Mouse (Mus musculus) embryonic fibroblast, embryonic 13.5 days (primary cell): Measurements from ENCODE around the gene Tle6. TPM values are rescaled to one million over a fixed set of nuclear protein-coding genes. Genes with fewer than 3 reads are reported as not detected.

ENCODE experiments used
- H3K27ac ChIP-seq: 2 replicates; pipeline ENCODE4 v1.5.1; 2012; ENCODE audit warnings: low read length, control low read depth, inconsistent platforms; ENCODE audit not compliant: insufficient read depth
- H3K4me1 ChIP-seq: 2 replicates; pipeline ENCODE4 v1.6.1; 2011; ENCODE audit warnings: low read length; ENCODE audit not compliant: control insufficient read depth, insufficient read depth
- H3K4me3 ChIP-seq: 2 replicates; pipeline ENCODE4 v1.5.1; 2011; ENCODE audit warnings: mild to moderate bottlenecking, control low read depth, low read length; ENCODE audit not compliant: insufficient read depth
- CTCF ChIP-seq: IDR thresholded peaks from 2 replicates; pipeline ENCODE4 v1.5.1; 2011; ENCODE audit warnings: mild to moderate bottlenecking, control low read depth, low read length, moderate library complexity, borderline replicate concordance; ENCODE audit not compliant: insufficient read depth
- POLR2A ChIP-seq: IDR thresholded peaks from 2 replicates; pipeline ENCODE4 v1.6.1; 2011; ENCODE audit warnings: low read depth, mild to moderate bottlenecking, control low read depth, low read length, moderate library complexity
- polyA plus RNA-seq: library from polyadenylated mRNA; stranded (reverse); fragments of >200 nt; gene quantifications from 2 replicates; pipeline ENCODE4 v1.2.4, GENCODE M21; 2011; ENCODE audit warnings: low read depth; ENCODE audit not compliant: missing spikeins, insufficient read length

Tle6 gene
- polyA plus RNA-seq, 1 experiment, result 26.4 TPM

DNA sequence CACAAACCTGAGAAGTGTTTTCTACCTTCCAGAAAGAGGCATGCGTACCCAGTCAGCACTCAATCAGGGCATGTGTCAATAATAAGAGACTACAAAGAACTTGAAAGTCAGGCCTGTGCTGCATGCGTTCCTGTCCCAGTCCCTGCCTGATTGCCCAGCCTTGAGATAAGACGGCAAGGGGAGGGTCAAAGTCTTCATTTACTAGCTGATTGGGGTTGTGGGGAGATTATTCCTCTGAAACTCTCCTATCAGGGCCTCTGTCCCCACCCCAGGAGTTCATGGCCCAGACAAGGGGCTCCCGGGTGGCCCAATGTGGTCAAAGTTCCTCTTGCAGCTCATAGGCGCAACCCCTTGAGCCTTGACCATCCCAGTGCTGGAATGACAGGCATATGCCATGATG is 54.5 kb downstream of the Tle6 start:
- Histone ChIP-seq H3K4me3 (no peak overlapping the region), H3K4me1 (peaks cover 3% of the 10 kb centered on the region; the same call in 1 of the 2 replicates), H3K27ac (no peak overlapping the region)
- no peak for TF ChIP-seq POLR2A
- no peak for TF ChIP-seq CTCF

DNA sequence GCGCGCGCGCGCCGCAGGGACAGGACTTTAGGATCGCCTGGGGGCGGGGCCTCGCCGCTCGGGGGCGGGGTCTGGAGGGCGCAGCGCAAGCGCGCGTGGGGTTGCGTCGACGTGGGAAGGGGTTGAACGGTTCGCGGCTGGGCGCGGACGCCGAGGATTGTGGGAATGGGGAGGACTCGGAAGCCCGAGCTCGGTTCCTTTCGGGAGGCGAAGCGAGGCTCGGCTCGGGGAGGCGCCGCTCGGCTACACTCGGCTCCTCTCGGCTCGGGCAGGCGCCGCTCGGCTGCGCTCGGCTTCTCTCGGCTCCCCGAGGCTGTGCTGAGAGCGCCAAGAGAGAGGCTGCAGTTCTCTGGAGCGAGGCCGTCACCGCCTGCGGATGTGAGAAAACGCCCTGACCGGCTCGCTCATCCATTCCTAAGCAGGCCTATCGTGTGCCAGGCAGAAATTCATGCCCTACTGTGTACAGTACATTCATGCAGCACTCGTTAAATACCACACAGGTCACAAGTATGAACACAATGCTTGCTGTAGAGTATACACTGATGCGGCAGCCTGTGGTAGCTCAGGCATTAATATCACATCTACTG is 55.6 kb downstream of the Tle6 start, which contains the start of gene Gna11:
Gene Gna11, minus strand, starts transcription at position 30 of the 587 bp plus-strand sequence.
- Histone ChIP-seq H3K4me1 (peaks cover 3% of the 10 kb centered on the region; the same call in 1 of the 2 replicates), H3K4me3 (peak within 1 kb of the TSS; percentile 90), H3K27ac (peak within 1 kb of the TSS; percentile 96)
- TF ChIP-seq POLR2A, result peak; percentile 87
- no peak for TF ChIP-seq CTCF

DNA sequence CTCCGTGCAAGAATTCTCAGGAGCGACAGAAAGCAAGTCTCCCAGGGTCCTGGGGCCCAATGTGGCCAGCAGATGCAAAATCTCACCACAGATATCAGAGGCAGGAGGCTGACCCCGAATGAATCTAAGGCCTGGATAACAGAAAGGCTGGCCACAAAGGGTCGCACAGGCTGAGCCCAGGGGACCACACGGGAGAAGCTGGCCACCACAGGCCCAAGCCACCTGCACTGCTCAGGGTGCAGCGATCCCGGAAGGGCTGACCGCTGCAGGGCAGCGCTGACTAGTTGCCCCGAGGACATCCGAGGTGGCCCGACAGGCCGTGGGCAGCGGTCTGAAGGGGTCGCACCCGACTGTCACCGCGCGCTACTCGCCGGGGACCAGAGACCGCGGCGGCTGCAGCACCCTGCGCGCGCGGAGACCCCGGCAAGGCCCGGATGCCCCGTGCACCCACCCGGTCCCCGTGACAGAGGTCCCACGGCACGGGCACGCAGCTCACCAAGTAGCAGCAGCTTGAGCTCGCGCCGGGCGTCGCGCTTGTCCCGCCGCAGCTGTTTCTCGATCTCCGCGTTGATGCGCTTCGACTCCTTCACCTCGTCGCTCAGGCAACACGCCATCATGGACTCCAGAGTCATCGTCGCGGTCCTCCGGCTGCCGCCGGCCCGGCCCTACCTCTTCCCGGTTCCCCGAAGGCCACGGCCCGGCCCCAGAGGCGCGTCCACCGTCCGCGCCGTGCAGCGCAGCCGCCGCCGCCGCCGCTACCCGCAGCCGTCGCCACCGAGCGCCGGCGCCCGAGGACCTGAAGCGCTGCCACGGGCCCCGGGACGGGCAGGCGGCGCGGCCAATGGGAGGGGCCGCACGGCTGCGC is 56.3 kb downstream of the Tle6 start:
- Histone ChIP-seq H3K4me3 (peak overlapping the region; percentile 90), H3K4me1 (peaks cover 3% of the 10 kb centered on the region; the same call in 1 of the 2 replicates), H3K27ac (peak overlapping the region; percentile 46; the same call in 1 of the 2 replicates)
- TF ChIP-seq POLR2A (peak; percentile 41; the same call in 1 of the 2 replicates), CTCF (no peak)

DNA sequence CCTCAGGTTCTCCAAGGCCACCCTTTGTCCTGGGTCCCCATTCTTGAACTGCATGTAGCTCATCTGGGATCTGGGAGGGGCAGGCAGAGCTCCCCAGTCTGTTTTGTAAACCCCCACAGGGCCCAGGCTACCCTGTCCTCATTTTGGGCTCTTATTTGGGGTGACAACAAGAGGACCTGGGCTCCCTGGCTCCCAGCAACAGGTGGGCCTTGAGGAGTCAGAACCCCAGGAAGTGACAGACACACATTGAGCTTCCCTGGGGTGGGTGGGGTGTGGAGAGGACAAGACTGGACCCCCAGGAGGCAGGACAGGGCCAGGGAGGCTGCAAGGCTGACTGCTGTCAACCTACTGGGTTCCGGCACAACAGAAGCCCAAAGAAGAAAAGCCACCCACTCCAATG is 57.2 kb downstream of the Tle6 start:
- H3K4me1 ChIP-seq, result peaks cover 3% of the 10 kb centered on the region; the same call in 1 of the 2 replicates
- peak overlapping the region; percentile 90 for H3K4me3 ChIP-seq
- H3K27ac ChIP-seq, result no peak overlapping the region
- no peak for TF ChIP-seq POLR2A
- no peak for TF ChIP-seq CTCF

DNA sequence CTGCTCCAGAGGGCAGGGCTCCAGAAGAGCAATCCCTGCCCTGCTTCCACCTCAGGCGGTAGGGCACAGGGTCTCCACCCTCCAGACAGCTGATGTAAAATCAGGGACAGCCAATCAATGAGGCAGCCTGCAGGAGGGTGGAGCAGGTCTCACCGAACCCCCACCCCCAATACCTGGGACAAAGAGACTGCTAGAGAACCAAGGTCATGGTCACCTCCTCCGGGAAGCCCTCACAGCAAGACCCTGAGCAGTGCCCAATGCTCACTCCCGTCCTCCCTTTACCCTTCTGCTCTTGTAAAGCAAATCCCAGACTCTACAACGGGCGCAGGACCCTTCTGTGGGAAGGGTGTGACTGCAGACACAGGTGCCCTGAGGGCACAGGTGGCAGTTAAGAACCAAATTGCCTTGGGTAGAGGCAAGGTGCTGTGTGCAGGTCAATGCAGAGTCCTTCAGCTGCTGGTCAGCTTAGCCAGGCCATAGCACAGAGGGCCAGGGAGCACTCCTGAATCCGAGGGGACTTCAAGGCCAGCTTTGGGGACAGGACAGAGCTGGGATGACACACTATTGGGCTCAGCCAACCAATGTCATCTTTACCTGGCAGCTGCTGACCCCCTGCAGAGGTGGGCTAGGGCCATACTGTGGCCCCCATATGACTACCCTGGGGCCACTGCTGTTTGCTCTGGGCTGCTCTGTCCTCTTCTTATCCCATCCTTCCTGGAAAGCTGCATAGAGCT is 58.0 kb downstream of the Tle6 start:
- H3K4me1 ChIP-seq, result peaks cover 3% of the 10 kb centered on the region; the same call in 1 of the 2 replicates
- peak overlapping the region; percentile 90; the same call in 1 of the 2 replicates for H3K4me3 ChIP-seq
- TF ChIP-seq CTCF, result no peak
- no peak for TF ChIP-seq POLR2A
- no peak overlapping the region for H3K27ac ChIP-seq

DNA sequence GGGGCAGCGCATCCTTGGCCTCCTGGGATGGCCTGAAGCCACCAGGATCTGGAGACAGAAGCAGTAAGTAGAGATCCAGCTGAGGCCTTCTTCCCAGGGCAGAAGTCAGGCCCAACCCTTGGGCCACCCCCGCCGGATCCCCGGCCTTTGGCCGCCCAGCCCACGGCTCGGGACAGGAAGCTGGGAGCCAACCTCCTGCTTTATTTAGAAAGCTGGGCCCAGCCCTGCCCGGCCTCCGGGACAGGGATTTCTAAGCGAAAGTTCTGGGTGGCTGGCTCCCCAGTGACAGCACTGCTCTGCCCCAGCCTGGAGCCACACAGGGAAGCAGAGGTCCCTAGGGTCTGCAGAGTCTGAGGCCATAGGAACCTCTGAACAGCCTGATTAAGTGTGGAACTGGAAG is 59.1 kb downstream of the Tle6 start:
- TF ChIP-seq POLR2A, result no peak
- no peak for TF ChIP-seq CTCF
- Histone ChIP-seq H3K4me1 (peaks cover 3% of the 10 kb centered on the region; the same call in 1 of the 2 replicates), H3K27ac (no peak overlapping the region), H3K4me3 (no peak overlapping the region)

DNA sequence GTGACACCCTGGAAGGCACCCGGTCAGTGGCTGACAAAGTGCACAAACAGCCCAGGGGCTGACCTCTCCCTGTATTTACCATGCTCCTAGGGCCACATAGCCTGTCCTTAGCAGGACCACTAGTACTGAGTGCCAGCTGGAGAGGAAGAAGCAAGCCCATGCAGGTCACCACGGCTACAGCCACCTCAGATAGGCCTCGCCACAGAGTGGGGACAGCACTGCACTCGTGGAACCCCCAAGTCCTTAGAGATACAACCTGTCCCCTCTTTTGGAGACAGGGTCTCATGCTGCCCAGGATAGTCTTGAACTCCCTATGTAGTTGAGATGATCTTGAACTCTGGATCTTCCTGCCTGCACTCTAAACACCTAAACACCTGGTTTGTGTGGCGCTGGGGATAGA is 59.5 kb downstream of the Tle6 start:
- H3K27ac ChIP-seq, result no peak overlapping the region
- peaks cover 3% of the 10 kb centered on the region; the same call in 1 of the 2 replicates for H3K4me1 ChIP-seq
- H3K4me3 ChIP-seq, result no peak overlapping the region
- TF ChIP-seq CTCF (no peak), POLR2A (no peak)

Other genes starting within 250 kb of the Tle6 start
- 5.7 and 6.2 TPM in 2 replicates for gene Mfsd12, start 243.6 kb downstream of the Tle6 start, polyA plus RNA-seq
- gene 4930404N11Rik, start 235.3 kb downstream of the Tle6 start, polyA plus RNA-seq, result 0.61 TPM in 1 of 2 replicates, not detected in the other
- gene Fzr1, start 222.6 kb downstream of the Tle6 start, polyA plus RNA-seq, result 26.4 and 26.7 TPM in 2 replicates
- gene Dohh, start 216.6 kb downstream of the Tle6 start, polyA plus RNA-seq, result 37.7 and 50.1 TPM in 2 replicates
- 1.4 TPM in 1 of 2 replicates, not detected in the other for gene Gm48551, start 216.6 kb downstream of the Tle6 start, polyA plus RNA-seq
- 1.1 TPM in 1 of 2 replicates, not detected in the other for gene Gm48552, start 212.1 kb downstream of the Tle6 start, polyA plus RNA-seq
- gene Smim24, start 208.0 kb downstream of the Tle6 start, polyA plus RNA-seq, result 0.58 and 2.2 TPM in 2 replicates
- gene Nfic, start 145.4 kb downstream of the Tle6 start, polyA plus RNA-seq, result 64.3 and 84.8 TPM in 2 replicates
- gene Celf5, start 118.4 kb downstream of the Tle6 start, polyA plus RNA-seq, result 4.4 and 4.5 TPM in 2 replicates
- 61.5 and 62.8 TPM in 2 replicates for gene Ncln, start 104.7 kb downstream of the Tle6 start, polyA plus RNA-seq
- gene S1pr4, start 100.9 kb downstream of the Tle6 start, polyA plus RNA-seq, result not detected in 2 replicates
- gene Gna15, start 76.8 kb downstream of the Tle6 start, polyA plus RNA-seq, result 0.83 TPM in 1 of 2 replicates, not detected in the other
- gene Gna11, start 55.9 kb downstream of the Tle6 start, polyA plus RNA-seq, result 64.4 and 66.3 TPM in 2 replicates
- gene Aes, start 41.6 kb downstream of the Tle6 start, polyA plus RNA-seq, result 354 and 424 TPM in 2 replicates
- 22.4 and 25.7 TPM in 2 replicates for gene Tle2, start 26.5 kb downstream of the Tle6 start, polyA plus RNA-seq
- gene BC025920, start 5.2 kb upstream of the Tle6 start, polyA plus RNA-seq, result 0.75 and 0.86 TPM in 2 replicates
- gene Sirt6, start 26.7 kb upstream of the Tle6 start, polyA plus RNA-seq, result 14.0 and 17.5 TPM in 2 replicates
- gene Ankrd24, start 27.5 kb upstream of the Tle6 start, polyA plus RNA-seq, result 9.0 and 11.6 TPM in 2 replicates
- 2.7 and 2.9 TPM in 2 replicates for gene Gm10778, start 48.0 kb upstream of the Tle6 start, polyA plus RNA-seq
- gene Zfp433, start 103.8 kb upstream of the Tle6 start, polyA plus RNA-seq, result 11.8 and 14.4 TPM in 2 replicates
- 8.5 and 11.0 TPM in 2 replicates for gene Gm3055, start 170.1 kb upstream of the Tle6 start, polyA plus RNA-seq
- 1.3 TPM in 2 replicates for gene Gm4767, start 211.1 kb upstream of the Tle6 start, polyA plus RNA-seq